Mouse (Mus musculus) G1E (cell line): ENCODE results near the gene Trappc3l.

Source experiments
- CTCF ChIP-seq: IDR thresholded peaks from 2 replicates; pipeline ENCODE4 v1.5.1; 2012; ENCODE audit warnings: low read depth, low read length, inconsistent platforms, mixed read lengths
- GATA1 ChIP-seq: IDR thresholded peaks from 2 replicates; pipeline ENCODE4 v1.6.1; 2012; ENCODE audit warnings: borderline replicate concordance, low read length, inconsistent platforms, mixed read lengths
- GATA2 ChIP-seq: IDR thresholded peaks from 2 replicates; pipeline ENCODE4 v1.6.1; 2012; ENCODE audit warnings: low read depth, low read length, inconsistent platforms, borderline replicate concordance
- POLR2AphosphoS5 ChIP-seq: IDR thresholded peaks from 2 replicates; pipeline ENCODE4 v1.6.1; 2012; ENCODE audit warnings: low read depth, low read length, inconsistent platforms; ENCODE audit not compliant: insufficient replicate concordance
- TAL1 ChIP-seq: conservative IDR thresholded peaks from 2 replicates; pipeline ENCODE4 v1.6.1; 2012; ENCODE audit warnings: low read depth, low read length, inconsistent platforms, mixed read lengths

DNA sequence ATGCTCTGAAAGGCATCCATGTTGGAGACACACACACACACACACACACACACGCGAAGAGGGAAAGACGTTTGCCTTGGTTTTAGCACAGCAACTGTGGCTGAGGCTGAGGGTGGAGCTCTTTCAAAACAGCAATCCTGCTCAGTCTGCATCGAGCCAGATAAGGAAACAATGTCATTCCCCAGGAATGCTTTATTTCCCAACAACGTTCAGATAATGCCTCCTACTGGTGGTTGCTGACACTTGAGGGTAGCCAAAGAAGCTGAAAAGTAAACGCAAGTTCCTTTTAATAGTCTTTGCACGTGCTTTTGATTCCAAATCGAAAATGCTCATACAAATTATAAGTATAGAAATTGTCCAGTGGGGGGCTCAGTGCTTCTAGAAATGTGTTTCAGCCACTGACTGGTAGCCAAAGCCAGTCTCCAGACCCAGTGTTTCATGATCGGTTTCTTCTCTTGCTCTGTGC, 59.1 kb downstream of the Trappc3l start, which contains the start of gene Calhm5:
- TF ChIP-seq CTCF (no peak), GATA1 (no peak), TAL1 (no peak), POLR2AphosphoS5 (no peak), GATA2 (no peak)
